Mouse (Mus musculus) stomach, embryonic 16.5 days (tissue): Measurements from ENCODE around the gene Sash1. TPM values are rescaled to one million over a fixed set of nuclear protein-coding genes. Genes with fewer than 3 reads are reported as not detected.

Experiments
- ATAC-seq: fragments of 200-750 bp; cut with Nextera tagmentation; 2 replicates; pipeline ENCODE4 v1.8.0; 2017; ENCODE audit warnings: moderate number of reproducible peaks, moderate TSS enrichment; ENCODE audit not compliant: insufficient read depth, low FRiP score
- H3K27ac ChIP-seq: fragments of 300-500 bp; sonication (generic); 2 replicates; pipeline ENCODE4 v1.5.1; 2014; ENCODE audit warnings: low read length
- H3K27me3 ChIP-seq: fragments of 300-500 bp; sonication (generic); 2 replicates; pipeline ENCODE4 v1.6.1; 2014; ENCODE audit warnings: low read length, control low read depth, mixed read lengths; ENCODE audit not compliant: control insufficient read depth, insufficient read depth
- H3K36me3 ChIP-seq: fragments of 300-500 bp; sonication (generic); 2 replicates; pipeline ENCODE4 v1.6.1; 2014; ENCODE audit warnings: low read length; ENCODE audit not compliant: control insufficient read depth, insufficient read depth
- H3K4me1 ChIP-seq: fragments of 300-500 bp; sonication (generic); 2 replicates; pipeline ENCODE4 v1.6.1; 2014; ENCODE audit warnings: low read length, control low read depth, mixed read lengths; ENCODE audit not compliant: control insufficient read depth, insufficient read depth
- H3K4me2 ChIP-seq: fragments of 300-500 bp; sonication (generic); 2 replicates; pipeline ENCODE4 v1.6.1; 2014; ENCODE audit warnings: low read depth, low read length, mixed read lengths
- H3K4me3 ChIP-seq: fragments of 300-500 bp; sonication (generic); replicated peaks from 2 replicates; pipeline ENCODE4 v1.5.1; 2014; ENCODE audit warnings: mild to moderate bottlenecking, low read length
- H3K9ac ChIP-seq: fragments of 300-500 bp; sonication (generic); 2 replicates; pipeline ENCODE4 v1.6.1; 2014; ENCODE audit warnings: low read length
- H3K9me3 ChIP-seq: fragments of 300-500 bp; sonication (generic); replicated peaks from 2 replicates; pipeline ENCODE4 v1.6.1; 2016; ENCODE audit warnings: low read length, control low read depth; ENCODE audit not compliant: control insufficient read depth
- WGBS: fragments of 180-500 bp; shearing (Covaris S2); extraction: QIAGEN DNeasy Blood & Tissue Kit; methylation state at CpG from one replicate; pipeline ENCODE4 v1.1.7; 2014; 5-methylcytosine and 5-hydroxymethylcytosine counted together
- polyA plus RNA-seq: library from polyadenylated mRNA; unstranded; fragments of >200 nt; fragmentation: Nextera tagmentation; extraction: Ambion mirVana; gene quantifications from 2 replicates; pipeline ENCODE4 v1.2.1, GENCODE M21; 2015

Gene Sash1
- polyA plus RNA-seq, 1 experiment from 2014 or later: 2.9 TPM

DNA sequence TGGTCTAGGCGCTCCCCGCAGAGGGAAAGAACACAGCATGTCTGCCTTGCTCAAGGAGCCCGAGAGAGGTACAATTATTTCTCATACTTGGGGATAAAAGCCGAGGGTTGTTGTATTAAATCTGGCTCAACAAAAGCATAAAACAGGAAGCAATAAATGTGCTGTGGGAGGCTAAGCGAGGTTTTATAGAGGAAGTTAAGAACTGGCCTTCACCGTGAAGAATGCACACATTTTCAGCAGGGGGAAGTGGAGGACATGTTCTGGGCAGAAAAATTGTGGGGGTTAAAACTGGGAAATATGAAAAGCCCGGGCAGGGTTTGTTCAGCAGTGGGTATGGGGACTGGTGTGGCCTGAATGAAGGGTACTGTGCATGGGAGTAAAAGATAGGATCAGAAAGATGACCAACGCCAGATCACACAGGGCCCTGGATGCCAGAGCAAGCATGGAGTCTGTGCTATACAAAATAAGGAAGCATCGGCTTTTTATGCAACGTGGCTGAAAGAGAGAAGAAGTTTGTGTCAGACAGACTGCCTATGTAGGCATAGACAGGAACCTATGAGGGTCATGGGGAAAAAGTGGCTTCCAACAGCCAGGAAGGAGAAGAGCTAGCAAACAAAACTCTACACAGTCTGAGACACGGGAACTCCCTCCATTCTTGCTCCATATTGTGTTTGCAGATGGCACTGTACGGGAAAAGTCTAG is 108.2 kb downstream of the Sash1 start:
- Histone ChIP-seq H3K9ac (no peak overlapping the region), H3K27me3 (no peaks in the 10 kb centered on the region), H3K36me3 (no peaks in the 10 kb centered on the region; the same call in 1 of the 2 replicates), H3K4me3 (no peak overlapping the region), H3K27ac (no peak overlapping the region), H3K9me3 (no peaks in the 10 kb centered on the region), H3K4me1 (no peaks in the 10 kb centered on the region), H3K4me2 (no peak overlapping the region)
- WGBS: 82% methylated on average over 12 of the region's 12 CpGs
- no peak for ATAC-seq

- Histone ChIP-seq H3K27ac (no peak overlapping the region), H3K36me3 (no peaks in the 10 kb centered on the region; the same call in 1 of the 2 replicates), H3K9me3 (no peaks in the 10 kb centered on the region), H3K4me3 (no peak overlapping the region), H3K27me3 (no peaks in the 10 kb centered on the region), H3K4me1 (no peaks in the 10 kb centered on the region), H3K9ac (no peak overlapping the region), H3K4me2 (no peak overlapping the region)
- ATAC-seq: no peak
- 91% methylated on average over 2 of the region's 2 CpGs for WGBS
Observed at GRCm38 (mm10) chr10:8776791-8777190, 109.1 kb downstream of the Sash1 start.

GRCm38 (mm10) chr10:8775794-8776193 is 110.1 kb downstream of the Sash1 start:
- Histone ChIP-seq H3K9me3 (no peaks in the 10 kb centered on the region), H3K27me3 (no peaks in the 10 kb centered on the region), H3K4me3 (no peak overlapping the region), H3K27ac (no peak overlapping the region), H3K9ac (no peak overlapping the region), H3K36me3 (no peaks in the 10 kb centered on the region; the same call in 1 of the 2 replicates), H3K4me2 (no peak overlapping the region), H3K4me1 (no peaks in the 10 kb centered on the region)
- WGBS: 68% methylated on average over 2 of the region's 2 CpGs
- peak; percentile 40; the same call in 1 of the 2 replicates for ATAC-seq

- WGBS: 73% methylated on average over 4 of the region's 4 CpGs
Observed at GRCm38 (mm10) chr10:8772464-8773209, 113.2 kb downstream of the Sash1 start.

DNA sequence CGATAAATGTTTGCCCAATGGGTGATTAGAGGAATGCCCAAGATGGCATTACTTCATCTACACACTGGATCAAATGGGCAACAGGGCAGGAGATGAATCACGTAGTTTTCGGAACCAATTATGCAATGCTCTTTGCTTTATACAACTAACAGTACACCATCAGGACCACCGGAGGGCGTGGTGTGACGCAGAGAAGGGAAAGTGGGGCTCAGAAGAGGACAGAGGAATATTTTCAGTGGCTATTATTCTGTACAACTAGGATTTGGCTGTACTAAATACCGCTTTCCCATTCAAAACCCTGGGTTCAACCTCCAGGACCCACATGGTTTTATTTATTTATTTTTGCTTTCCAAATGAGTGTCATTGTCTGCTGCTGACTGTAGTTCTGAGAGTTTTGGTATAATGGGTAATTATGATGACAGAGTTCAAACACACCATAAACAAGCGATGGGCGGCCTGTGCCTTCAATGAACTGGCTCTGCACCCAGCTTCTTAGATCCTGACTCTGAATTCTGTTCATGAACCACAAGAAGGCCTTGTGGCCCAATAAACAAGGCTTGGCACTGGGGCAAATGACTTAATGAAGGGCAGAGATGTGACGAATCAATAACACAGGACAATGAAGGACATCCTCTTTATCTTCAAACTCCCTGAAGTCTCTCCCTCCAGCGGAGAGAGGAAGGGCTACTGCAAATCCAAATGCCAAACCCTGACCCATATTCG is 114.8 kb downstream of the Sash1 start:
- no peak for ATAC-seq
- WGBS: 92% methylated on average over 12 of the region's 12 CpGs

More at GRCm38 (mm10) chr10:8772464-8773209, 113.2 kb downstream of the Sash1 start:
- no peak overlapping the region for H3K4me2 ChIP-seq
- no peak overlapping the region for H3K4me3 ChIP-seq
- no peak overlapping the region for H3K27ac ChIP-seq
- H3K9me3 ChIP-seq: 0 out of 2 replicates have a peak, but pooled peaks cover 3% of the 10 kb centered on the region
- H3K9ac ChIP-seq: no peak overlapping the region
- ATAC-seq: 0 out of 2 replicates have a peak, but pooled peaks have one; percentile 11
- H3K36me3 ChIP-seq: no peaks in the 10 kb centered on the region; the same call in 1 of the 2 replicates
- no peaks in the 10 kb centered on the region for H3K27me3 ChIP-seq
- H3K4me1 ChIP-seq: no peaks in the 10 kb centered on the region

DNA sequence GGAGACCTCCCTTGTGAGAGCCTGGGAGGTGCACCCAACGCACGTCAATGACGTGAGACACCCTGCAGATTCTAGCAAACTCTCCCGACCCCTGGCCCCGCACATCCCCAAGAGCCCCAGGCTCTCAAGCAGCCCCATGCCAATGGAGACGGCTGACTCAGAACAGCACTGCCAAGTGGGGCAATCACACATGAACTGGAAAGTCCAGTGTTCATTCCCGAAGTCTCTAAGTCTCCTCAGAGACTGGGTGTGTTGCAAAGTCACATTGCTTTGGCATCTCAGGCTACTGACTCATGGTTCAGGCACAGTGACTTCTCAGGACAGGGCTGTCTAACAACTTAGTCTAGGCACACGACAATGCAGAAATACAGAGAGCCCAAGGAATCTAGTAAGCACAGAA is 117.2 kb downstream of the Sash1 start:
- no peaks in the 10 kb centered on the region for H3K27me3 ChIP-seq
- no peak overlapping the region for H3K27ac ChIP-seq
- 86% methylated on average over 8 of the region's 8 CpGs for WGBS
- H3K9me3 ChIP-seq: 0 out of 2 replicates have a peak, but pooled peaks cover 3% of the 10 kb centered on the region
- H3K9ac ChIP-seq: no peak overlapping the region
- no peak overlapping the region for H3K4me2 ChIP-seq
- ATAC-seq: 0 out of 2 replicates have a peak, but pooled peaks have one; percentile 33
- no peaks in the 10 kb centered on the region for H3K4me1 ChIP-seq
- H3K36me3 ChIP-seq: no peaks in the 10 kb centered on the region
- H3K4me3 ChIP-seq: no peak overlapping the region

More for the DNA sequence above, 114.8 kb downstream of the Sash1 start:
- Histone ChIP-seq H3K36me3 (no peaks in the 10 kb centered on the region; the same call in 1 of the 2 replicates), H3K4me3 (no peak overlapping the region), H3K4me2 (no peak overlapping the region), H3K4me1 (no peaks in the 10 kb centered on the region), H3K9me3 (0 out of 2 replicates have a peak, but pooled peaks cover 3% of the 10 kb centered on the region), H3K27ac (no peak overlapping the region), H3K9ac (no peak overlapping the region), H3K27me3 (no peaks in the 10 kb centered on the region)

- ATAC-seq: no peak
- no peak overlapping the region for H3K4me3 ChIP-seq
- H3K4me2 ChIP-seq: no peak overlapping the region
- H3K9ac ChIP-seq: no peak overlapping the region
- no peak overlapping the region for H3K27ac ChIP-seq
- peaks cover 8% of the 10 kb centered on the region for H3K4me1 ChIP-seq
- 0 out of 2 replicates have a peak, but pooled peaks cover 3% of the 10 kb centered on the region for H3K9me3 ChIP-seq
- no peaks in the 10 kb centered on the region for H3K36me3 ChIP-seq
- 61% methylated on average over 5 of the region's 5 CpGs for WGBS
- H3K27me3 ChIP-seq: no peaks in the 10 kb centered on the region
Observed at GRCm38 (mm10) chr10:8767381-8767780, 118.5 kb downstream of the Sash1 start.

- Histone ChIP-seq H3K9me3 (0 out of 2 replicates have a peak, but pooled peaks cover 3% of the 10 kb centered on the region), H3K27me3 (no peaks in the 10 kb centered on the region), H3K4me3 (no peak overlapping the region), H3K4me1 (peaks cover 21% of the 10 kb centered on the region), H3K9ac (no peak overlapping the region), H3K4me2 (no peak overlapping the region), H3K27ac (no peak overlapping the region), H3K36me3 (no peaks in the 10 kb centered on the region)
- no peak for ATAC-seq
- WGBS: 73% methylated on average over 10 of the region's 10 CpGs
Observed at GRCm38 (mm10) chr10:8765922-8766522, 119.8 kb downstream of the Sash1 start.
